Mouse (Mus musculus) left cerebral cortex, adult 9 months (tissue): ENCODE data around the gene Dyrk1a.

Source experiments
- DNase-seq, 2 experiments: peaks; one replicate each; pipeline ENCODE4 v3.0.0; 2022; ENCODE audit warnings: low spot score in 2 of 2

The Dyrk1a gene

GRCm38 (mm10) chr16:94590214-94590613, 20.4 kb downstream of the Dyrk1a start:
- DNase-seq, result no peak

DNA sequence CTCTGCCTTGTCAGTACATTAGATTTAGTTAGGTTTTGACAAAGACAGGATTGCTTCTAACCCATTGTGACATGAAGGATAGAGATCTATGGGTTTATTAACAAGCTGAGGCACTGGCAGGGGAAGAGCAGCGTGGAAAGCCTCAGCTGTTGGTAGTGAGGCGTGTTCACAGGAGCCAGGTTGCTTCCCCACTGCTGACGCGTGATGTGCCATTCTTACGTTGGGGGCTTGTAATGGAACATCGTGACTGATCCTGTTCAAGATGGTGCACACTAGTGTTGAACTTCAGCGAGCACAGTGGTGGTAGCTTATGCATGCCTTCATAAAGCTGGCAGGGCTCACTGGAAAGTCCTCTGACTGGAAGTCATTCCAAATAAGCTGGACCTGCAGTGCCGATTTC, 21.2 kb downstream of the Dyrk1a start:
- no peak for DNase-seq

DNA sequence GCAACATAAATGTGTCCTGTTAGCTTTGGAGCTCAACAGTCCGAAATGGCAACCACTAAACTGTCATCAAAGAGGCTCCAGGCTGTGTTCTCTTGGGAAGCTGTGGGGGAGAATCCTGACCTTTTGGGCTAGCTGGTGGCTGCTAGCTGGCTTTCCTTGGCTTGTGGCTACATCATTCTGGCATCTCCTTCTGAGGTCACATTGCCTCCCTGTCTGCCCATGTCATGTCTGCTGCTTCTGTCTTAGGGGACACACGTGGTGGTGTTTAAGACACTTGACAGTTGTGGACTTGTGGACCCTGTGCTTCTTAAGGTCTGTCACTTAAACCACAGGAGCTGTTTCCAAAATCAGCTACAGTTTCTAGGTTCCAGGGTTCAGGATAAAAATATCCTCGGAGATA, 21.7 kb downstream of the Dyrk1a start:
- DNase-seq, result no peak

- DNase-seq, result no peak
Observed at GRCm38 (mm10) chr16:94596633-94597032, 26.8 kb downstream of the Dyrk1a start.

DNA sequence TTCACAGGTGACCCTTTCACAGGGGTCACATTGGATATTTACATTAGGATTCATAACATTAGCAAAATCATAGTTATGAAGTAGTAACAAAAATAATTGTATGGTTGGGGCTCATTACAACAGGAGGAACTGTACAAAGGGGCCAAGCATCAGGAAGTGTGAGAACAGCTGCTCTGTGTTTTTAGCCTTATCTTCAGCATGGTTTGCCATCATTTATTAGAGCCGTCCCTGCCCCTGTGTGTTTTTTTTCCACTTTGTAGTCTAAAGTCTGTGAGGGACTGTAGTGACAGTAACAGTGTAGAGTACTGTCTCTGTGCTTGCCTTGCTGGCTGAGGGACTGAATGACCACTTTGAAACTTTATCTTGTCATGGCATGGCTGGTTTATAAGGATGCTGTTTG, 27.8 kb downstream of the Dyrk1a start:
- DNase-seq, result no peak

GRCm38 (mm10) chr16:94599977-94600724, 30.3 kb downstream of the Dyrk1a start:
- DNase-seq, result no peak

DNA sequence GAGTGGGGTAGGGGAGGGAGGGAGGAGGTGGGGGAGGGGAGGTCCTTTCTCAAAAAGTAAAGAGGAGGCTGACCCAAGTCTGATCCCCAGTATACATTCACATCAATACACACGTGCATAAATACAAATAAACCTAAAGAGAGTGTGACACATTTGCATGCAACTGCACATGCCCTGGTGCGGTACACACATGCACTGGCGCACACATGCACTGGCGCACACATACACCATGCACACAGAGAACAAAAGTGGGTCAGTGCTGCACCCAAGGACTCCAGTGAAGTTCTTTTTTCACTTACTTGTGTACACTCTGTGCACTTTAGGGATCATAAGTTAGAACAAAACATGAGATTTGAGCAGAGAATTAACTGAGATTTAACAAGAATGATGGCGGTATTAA, 31.3 kb downstream of the Dyrk1a start:
- DNase-seq, result no peak

DNA sequence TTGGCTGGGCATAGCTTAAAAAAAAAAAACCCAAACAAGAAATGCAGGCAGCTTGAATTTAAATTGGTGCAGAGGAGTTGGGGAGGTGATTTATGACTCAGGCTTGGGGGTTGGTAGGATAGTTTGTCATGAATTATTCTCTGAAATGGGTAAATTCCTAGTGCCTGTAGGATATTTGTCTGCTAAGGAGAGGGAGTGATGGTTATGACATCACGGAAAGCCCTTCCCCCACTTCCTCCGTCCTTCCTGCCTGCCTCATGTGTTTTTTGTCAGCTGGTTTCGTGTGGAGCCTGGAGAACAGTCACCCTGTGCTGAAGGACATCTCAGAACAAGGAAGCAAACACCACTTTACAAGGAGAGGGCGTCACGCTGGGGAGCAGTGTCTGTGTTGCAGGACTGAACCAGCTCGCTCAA, 31.7 kb downstream of the Dyrk1a start:
- DNase-seq, result peak; percentile 23 to 65

DNA sequence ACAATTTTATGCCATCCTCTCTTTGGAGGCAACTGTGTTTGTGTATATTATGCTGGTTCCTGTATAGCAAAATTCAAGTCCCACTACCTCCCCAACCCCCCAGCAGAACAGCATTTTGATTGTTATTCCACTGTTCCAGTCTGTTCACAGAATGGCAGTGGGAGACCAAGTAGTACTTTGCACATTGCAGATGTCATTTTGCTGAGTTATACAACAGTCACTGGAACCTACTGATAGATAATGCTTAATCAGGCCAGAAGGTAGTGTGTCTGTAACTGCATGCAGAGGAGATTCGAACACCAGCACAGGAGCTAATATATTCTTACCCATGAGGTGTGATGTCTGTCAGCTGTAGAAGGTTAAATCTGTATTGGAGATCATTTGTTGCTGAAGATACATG, 32.4 kb downstream of the Dyrk1a start:
- DNase-seq, result no peak

GRCm38 (mm10) chr16:94602730-94603129, 32.9 kb downstream of the Dyrk1a start:
- no peak for DNase-seq

- DNase-seq, result no peak
Observed at GRCm38 (mm10) chr16:94606169-94606568, 36.4 kb downstream of the Dyrk1a start.

- no peak for DNase-seq
Observed at GRCm38 (mm10) chr16:94607468-94607867, 37.7 kb downstream of the Dyrk1a start.

DNA sequence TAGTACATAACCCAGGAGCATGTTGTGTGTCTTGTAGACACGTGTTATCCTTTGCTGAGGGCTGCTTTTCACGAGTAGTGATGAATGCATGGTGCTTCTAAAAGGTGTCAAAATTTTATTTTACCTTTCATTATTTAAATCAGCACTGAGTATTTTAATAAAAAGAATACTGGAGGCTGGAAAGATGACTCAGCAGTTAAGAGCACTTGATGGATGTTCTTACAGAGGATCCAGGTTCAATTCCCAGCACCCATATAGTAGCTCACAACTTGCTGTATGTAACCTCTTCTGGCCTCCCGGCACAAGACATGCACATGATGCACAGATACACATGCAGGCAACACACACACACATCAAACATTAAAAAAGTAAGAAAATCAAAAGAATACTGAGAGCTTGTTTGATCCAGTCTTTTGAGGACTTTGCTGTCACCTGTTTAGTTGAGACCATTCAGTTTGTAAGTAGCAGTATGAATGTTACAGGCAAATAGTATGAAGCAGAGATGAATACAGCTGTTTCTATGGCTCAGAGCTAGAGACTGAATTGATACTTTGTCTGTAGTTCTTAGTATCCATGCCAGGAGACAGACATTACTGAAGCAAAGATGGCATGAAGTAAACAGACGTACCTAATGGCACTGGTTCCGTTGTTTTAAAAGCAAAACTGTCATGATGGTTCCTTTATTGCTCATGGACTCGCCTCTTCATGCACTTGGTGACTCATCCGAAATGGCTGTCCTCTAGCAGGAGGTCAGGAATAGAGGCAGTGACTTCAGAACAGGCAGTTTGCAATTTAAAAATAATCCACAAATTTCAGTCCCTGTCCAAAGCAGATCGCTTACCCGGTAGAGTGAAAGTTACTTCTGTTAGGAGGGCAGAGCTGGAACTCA, 39.1 kb downstream of the Dyrk1a start:
- DNase-seq, result no peak

DNA sequence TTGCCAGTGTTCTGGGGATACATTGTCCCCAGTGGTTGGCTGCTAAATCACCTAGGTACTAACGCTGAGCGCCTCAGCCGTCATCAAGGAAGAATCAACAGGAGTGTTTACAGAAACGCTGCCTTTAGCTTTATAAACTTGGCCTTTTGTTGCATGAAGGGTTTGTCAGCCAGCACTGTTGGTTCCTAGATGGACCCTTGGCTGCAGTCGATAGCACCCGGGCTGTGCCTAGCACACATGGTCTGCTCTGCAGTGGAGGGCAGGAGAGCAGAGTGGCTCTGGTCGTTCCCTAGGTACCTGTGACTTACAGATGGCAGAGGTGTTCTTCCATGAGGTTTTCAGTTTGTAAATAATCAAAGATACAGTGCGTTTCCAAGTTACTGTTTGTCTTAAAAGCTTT, 42.8 kb downstream of the Dyrk1a start:
- no peak for DNase-seq

DNA sequence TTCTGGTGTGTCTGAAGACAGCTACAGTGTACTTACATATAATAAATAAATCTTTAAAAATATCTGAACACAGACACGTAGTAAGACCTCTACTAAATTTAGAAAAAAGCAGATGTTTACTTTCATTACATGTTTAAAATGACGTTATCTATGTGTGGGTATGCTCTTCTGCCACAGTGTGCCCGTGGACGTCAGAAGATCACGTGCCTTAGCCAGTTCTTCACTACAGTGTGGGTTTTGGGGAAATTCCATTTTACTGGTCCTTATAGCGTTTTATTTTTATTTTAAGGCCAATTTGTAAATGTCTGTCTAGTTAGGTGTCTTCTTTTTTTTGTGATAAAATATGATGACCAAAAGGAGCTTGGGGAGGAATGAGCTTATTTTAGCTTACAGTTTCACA, 47.4 kb downstream of the Dyrk1a start:
- DNase-seq, result no peak

- peak in 1 of 2 experiments; percentile 60 for DNase-seq
Observed at GRCm38 (mm10) chr16:94618543-94618942, 48.7 kb downstream of the Dyrk1a start.

- DNase-seq, result no peak
Observed at GRCm38 (mm10) chr16:94619301-94619700, 49.5 kb downstream of the Dyrk1a start.

GRCm38 (mm10) chr16:94624871-94625270, 55.1 kb downstream of the Dyrk1a start:
- no peak for DNase-seq

DNA sequence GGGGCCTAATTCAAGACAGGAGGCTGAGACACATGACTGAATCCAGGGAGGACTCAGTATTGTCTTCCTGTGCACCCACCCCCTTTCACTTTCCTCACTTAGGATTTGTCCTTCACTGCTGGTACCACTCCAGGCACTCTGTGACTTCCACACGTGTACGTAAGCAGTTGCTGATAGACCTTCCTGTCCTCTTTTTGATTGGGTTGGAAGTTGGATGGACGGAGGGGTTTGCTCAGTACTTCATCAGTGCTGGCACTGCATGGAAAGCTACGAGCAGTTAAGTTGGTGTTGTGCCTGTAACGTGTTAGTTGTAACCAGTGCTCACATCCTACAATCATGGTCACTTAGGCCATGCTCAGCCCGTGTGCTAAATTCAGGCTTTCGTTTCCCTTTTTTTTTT, 55.8 kb downstream of the Dyrk1a start:
- DNase-seq, result no peak

DNA sequence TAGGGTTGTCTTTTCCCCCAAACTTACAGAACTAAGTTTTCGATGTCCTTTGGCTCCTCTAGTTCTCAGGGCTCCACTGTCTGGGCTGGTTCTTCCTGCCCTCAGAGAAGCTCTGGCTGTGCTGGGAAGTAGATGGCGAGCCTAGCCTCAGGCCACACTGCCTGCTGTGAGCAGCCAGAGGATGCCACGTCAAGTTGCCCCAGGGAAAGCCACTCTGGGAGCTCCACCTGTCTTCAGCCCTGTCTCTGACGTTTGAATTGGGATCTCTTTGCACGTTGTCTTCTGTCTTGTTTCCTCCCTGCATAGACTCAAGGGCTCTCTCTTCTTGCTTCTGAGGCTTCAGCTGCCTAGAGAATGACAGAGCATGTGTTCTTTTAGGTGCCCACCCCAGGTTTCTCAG, 57.9 kb downstream of the Dyrk1a start:
- no peak for DNase-seq

GRCm38 (mm10) chr16:94628976-94629729, 59.3 kb downstream of the Dyrk1a start:
- DNase-seq, result no peak

DNA sequence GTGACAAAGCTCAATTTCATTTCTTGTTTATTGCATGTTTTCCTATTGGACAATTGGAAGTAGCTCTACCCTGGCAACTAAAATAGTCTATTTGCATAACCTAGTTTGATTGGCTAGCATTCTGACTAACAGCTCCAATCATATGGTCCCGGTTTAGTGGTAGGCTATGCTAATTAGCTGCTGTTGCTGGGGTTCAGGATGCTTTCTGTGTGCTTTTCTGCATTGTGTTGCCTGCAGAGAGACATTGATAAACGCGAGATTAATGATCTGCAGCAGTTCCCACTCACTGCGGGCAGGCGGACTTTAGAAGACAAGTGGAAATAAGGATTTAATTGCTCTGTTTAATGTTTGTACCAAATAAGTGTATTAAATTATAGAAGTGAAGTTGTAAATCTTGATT, 62.2 kb downstream of the Dyrk1a start:
- peak; percentile 37 to 39 for DNase-seq
